8 mouse cellular contexts compared by ENCODE assay signal in the genomic region with DNA sequence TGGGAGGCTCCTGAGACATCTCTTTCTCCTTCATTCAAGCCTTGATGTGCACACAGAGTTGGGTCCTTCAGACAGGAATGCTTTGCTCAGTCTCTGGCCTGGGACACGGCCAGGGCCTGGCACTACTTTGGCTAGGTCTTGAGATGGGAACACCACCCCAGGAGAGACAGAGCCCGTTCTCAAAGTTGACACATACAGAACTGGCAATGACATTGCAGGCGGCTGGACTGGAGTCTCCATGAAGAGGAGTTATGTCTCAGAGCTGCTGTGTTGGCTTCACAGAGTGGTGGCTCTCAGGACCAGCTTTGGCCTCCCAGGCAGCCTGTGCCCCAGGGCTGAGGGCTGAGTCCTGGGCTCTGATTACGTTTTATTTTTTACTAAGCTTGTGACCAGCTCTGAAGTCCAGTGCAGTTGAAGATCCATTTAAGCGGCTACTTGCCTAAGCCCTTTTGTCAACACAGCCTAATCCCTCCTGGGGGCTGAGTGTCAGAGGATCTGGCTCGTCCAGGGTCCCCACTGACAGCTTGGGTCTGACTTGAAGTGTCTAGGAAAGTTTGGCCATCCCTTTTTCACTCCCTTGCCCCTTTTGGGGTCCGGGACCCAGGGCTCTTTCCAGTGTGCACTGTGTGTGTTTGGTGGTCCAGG. TPM values are rescaled to one million over a fixed set of nuclear protein-coding genes. Genes with fewer than 3 reads are reported as not detected.
DNase-seq lines count a peak whose midpoint lies in the region; ATAC-seq and TF ChIP-seq lines count a peak whose summit lies in the region.

No protein-coding gene starts in this region.

- peak overlapping the region; percentile 97 for H3K27ac ChIP-seq in liver, adult 2 months (replicated peaks; ENCODE audit: insufficient read depth, low read depth, low read length)
- H3K27ac ChIP-seq in heart, embryonic 14.5 days (replicated peaks in 1 of 2; ENCODE audit: control insufficient read depth in 1 of 2, insufficient read depth in 1 of 2, low read depth in 2 of 2, low read length in 2 of 2) = peak overlapping the region; percentile 94 to 97
- H3K27ac ChIP-seq in neural tube, embryonic 12.5 days = no peak overlapping the region

- ATAC-seq in heart, embryonic 14.5 days (ENCODE audit: insufficient number of reproducible peaks, insufficient read depth, low FRiP score, low read depth) = no peak
- no peak for ATAC-seq in neural tube, embryonic 12.5 days (ENCODE audit: low FRiP score, low read depth)
- no peak for ATAC-seq in activated CD4-positive, CD25-positive, alpha-beta regulatory T cell, adult 4 months
- ATAC-seq in cerebellum, adult (ENCODE audit: insufficient number of reproducible peaks, low FRiP score, low TSS enrichment) = no peak

- WGBS in liver, adult 2 months = 9% methylated on average over 7 of the region's 7 CpGs
- 23% methylated on average over 7 of the region's 7 CpGs for WGBS in heart, embryonic 14.5 days
- WGBS in neural tube, embryonic 12.5 days = 53% methylated on average over 7 of the region's 7 CpGs

- TF ChIP-seq CTCF in liver, adult 2 months (IDR thresholded peaks at IDR 0.05; ENCODE audit: low read depth, low read length) = no peak

- no peaks in the 10 kb centered on the region for H3K27me3 ChIP-seq in liver, adult 2 months (ENCODE audit: control insufficient read depth, insufficient read depth, low read length)
- H3K27me3 ChIP-seq in heart, embryonic 14.5 days (ENCODE audit: control insufficient read depth, insufficient read depth, low read length) = no peaks in the 10 kb centered on the region
- H3K27me3 ChIP-seq in neural tube, embryonic 12.5 days (replicated peaks) = peaks cover 5% of the 10 kb centered on the region; the same call in 1 of the 2 replicates

- no peak for TF ChIP-seq POLR2A in liver, adult 2 months (IDR thresholded peaks at IDR 0.05; ENCODE audit: extremely low read depth, insufficient read depth, low read length)

- peaks cover 47% of the 10 kb centered on the region for H3K4me1 ChIP-seq in liver, adult 2 months (ENCODE audit: control insufficient read depth, insufficient read depth, low read length)
- H3K4me1 ChIP-seq in heart, embryonic 14.5 days (ENCODE audit: control insufficient read depth in 2 of 2, insufficient read depth in 2 of 2, low read length in 2 of 2) = peaks cover 60 to 65% of the 10 kb centered on the region in 2 experiments
- H3K4me1 ChIP-seq in neural tube, embryonic 12.5 days = peaks cover 71% of the 10 kb centered on the region

- peaks cover 62% of the 10 kb centered on the region for H3K79me2 ChIP-seq in liver, adult 2 months (ENCODE audit: control insufficient read depth, insufficient read depth, low read length)

- H3K4me2 ChIP-seq in heart, embryonic 14.5 days (ENCODE audit: low read length) = peak overlapping the region; percentile 99
- H3K4me2 ChIP-seq in neural tube, embryonic 12.5 days (replicated peaks) = peak overlapping the region; percentile 85

- no peaks in the 10 kb centered on the region for H3K36me3 ChIP-seq in liver, adult 2 months (ENCODE audit: control insufficient read depth, insufficient read depth, low read length)
- no peaks in the 10 kb centered on the region for H3K36me3 ChIP-seq in heart, embryonic 14.5 days (ENCODE audit: control insufficient read depth, insufficient read depth, low read length)
- H3K36me3 ChIP-seq in neural tube, embryonic 12.5 days = no peaks in the 10 kb centered on the region

- H3K9me3 ChIP-seq in heart, embryonic 14.5 days (ENCODE audit: control insufficient read depth, low read length) = no peaks in the 10 kb centered on the region
- H3K9me3 ChIP-seq in neural tube, embryonic 12.5 days = no peaks in the 10 kb centered on the region

- peak; percentile 71 for DNase-seq in liver, adult 2 months (ENCODE audit: extremely low read depth, low read depth, low spot score)
- no peak for DNase-seq in liver
- DNase-seq in kidney, postnatal 14 days = peak; percentile 30
- no peak for DNase-seq in thymus, postnatal 36 days

- H3K4me3 ChIP-seq in liver, adult 2 months (ENCODE audit: insufficient read depth, low read depth, low read length) = peak overlapping the region; percentile 84
- H3K4me3 ChIP-seq in heart, embryonic 14.5 days (ENCODE audit: control insufficient read depth in 1 of 2, insufficient read depth in 1 of 2, low read depth in 1 of 2, low read length in 2 of 2) = peak overlapping the region; percentile 78 to 92
- H3K4me3 ChIP-seq in neural tube, embryonic 12.5 days = peak overlapping the region; percentile 80; the same call in 1 of the 2 replicates

- peak overlapping the region; percentile 94 for H3K9ac ChIP-seq in liver, adult 2 months (ENCODE audit: low read depth, low read length)
- H3K9ac ChIP-seq in heart, embryonic 14.5 days (ENCODE audit: low read length) = peak overlapping the region; percentile 99
- 0 out of 2 replicates have a peak overlapping the region, but pooled peaks have one; percentile 13 for H3K9ac ChIP-seq in neural tube, embryonic 12.5 days

RNA-seq across cellular contexts. Expression of gene Rxra, which starts 2.7 kb away (rescaled TPM):
- 108 and 124 TPM in 2 replicates for total RNA-seq in liver, adult 2 months (2014; rRNA removed)
- 303 and 313 TPM in 2 replicates for polyA plus RNA-seq in liver, adult 2 months (2012; rRNA removed)
- 5.2 and 5.7 TPM in 2 replicates for polyA plus RNA-seq in heart, embryonic 14.5 days (2014; fragmentation: Nextera tagmentation; extraction: Ambion mirVana)
- polyA plus RNA-seq in neural tube, embryonic 12.5 days (2016; fragmentation: Nextera tagmentation; extraction: Ambion mirVana) = 6.6 and 7.3 TPM in 2 replicates
- polyA plus RNA-seq in activated CD4-positive, CD25-positive, alpha-beta regulatory T cell, adult 4 months (2017; shearing (Covaris generic)) = 10 to 100 TPM in 1 of 2 experiments, 1 to 10 TPM in 1; 7.7 to 11.7 TPM

Comparison
In these comparisons a context has a peak if more than half of its experiments do, and no peak if none do; other contexts are left out.
1. DNase-seq: peak in liver, adult 2 months (single experiment) and kidney, postnatal 14 days (single experiment); none in liver (single experiment) and thymus, postnatal 36 days (0 of 2).
2. H3K9ac ChIP-seq: peak in every context shown above with its lines; median percentile 99 in heart, embryonic 14.5 days; 94 in liver, adult 2 months; 13 in neural tube, embryonic 12.5 days.
3. RNA of gene Rxra, which starts 2.7 kb away (polyA plus RNA-seq): 303 to 313 TPM in liver, adult 2 months; 7.7 to 11.7 TPM in activated CD4-positive, CD25-positive, alpha-beta regulatory T cell, adult 4 months, 6.6 to 7.3 TPM in neural tube, embryonic 12.5 days and 5.2 to 5.7 TPM in heart, embryonic 14.5 days; every median in the first group is over 10 times any median in the second.
4. Peak in every context shown above with its lines, with median percentiles within 50 percentile points of each other: H3K4me3 ChIP-seq.